Mouse (Mus musculus) cortical plate, adult 2 months (tissue): ENCODE results near the gene Dync1h1.
"Not testable (repeated sequence)": the region's sequence is repeated elsewhere in the genome, so short reads cannot be mapped to it uniquely, and the experiment has no call there.

ENCODE experiments used
- CTCF ChIP-seq: fragments of 200-500 bp; IDR thresholded peaks from 2 replicates; pipeline ENCODE4 v1.5.1; 2011; ENCODE audit warnings: mild to moderate bottlenecking, control low read depth, low read length; ENCODE audit not compliant: insufficient read depth; ENCODE audit errors: extremely low read depth
- POLR2A ChIP-seq: fragments of 200-500 bp; IDR thresholded peaks from 2 replicates; pipeline ENCODE4 v1.6.1; 2011; ENCODE audit warnings: mild to moderate bottlenecking, low read length, control low read depth; ENCODE audit not compliant: insufficient read depth; ENCODE audit errors: extremely low read depth

GRCm38 (mm10) chr12:110701363-110701762, 100.1 kb downstream of the Dync1h1 start:
- TF ChIP-seq POLR2A, CTCF: not testable (repeated sequence)
